Mouse (Mus musculus): ENCODE results near the gene Dnm2.
"Not testable (repeated sequence)": the region's sequence is repeated elsewhere in the genome, so short reads cannot be mapped to it uniquely, and the experiment has no call there.

Dnm2 gene

DNA sequence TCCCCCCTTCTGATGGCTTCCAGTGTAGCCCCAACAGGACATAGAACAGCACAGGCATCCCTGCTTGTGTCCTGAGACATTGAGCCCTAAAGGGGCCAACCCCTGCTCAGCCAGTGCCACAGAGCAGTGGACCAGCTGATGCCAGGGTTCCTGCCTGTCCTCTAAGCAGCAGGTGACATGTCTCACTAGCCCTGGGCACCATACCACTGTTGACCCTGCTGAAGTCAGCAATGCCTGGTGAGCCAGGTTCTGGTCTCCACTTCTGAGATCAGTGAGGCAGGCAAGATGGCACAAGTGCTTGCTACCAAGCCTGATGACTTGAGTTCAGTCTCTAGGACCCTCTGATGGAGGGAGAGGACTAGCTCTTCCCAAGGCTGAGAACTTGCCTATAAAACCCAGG, 81.1 kb downstream of the Dnm2 start:
- DNase-seq (ENCODE audit: low read depth, low spot score) = no peak

DNA sequence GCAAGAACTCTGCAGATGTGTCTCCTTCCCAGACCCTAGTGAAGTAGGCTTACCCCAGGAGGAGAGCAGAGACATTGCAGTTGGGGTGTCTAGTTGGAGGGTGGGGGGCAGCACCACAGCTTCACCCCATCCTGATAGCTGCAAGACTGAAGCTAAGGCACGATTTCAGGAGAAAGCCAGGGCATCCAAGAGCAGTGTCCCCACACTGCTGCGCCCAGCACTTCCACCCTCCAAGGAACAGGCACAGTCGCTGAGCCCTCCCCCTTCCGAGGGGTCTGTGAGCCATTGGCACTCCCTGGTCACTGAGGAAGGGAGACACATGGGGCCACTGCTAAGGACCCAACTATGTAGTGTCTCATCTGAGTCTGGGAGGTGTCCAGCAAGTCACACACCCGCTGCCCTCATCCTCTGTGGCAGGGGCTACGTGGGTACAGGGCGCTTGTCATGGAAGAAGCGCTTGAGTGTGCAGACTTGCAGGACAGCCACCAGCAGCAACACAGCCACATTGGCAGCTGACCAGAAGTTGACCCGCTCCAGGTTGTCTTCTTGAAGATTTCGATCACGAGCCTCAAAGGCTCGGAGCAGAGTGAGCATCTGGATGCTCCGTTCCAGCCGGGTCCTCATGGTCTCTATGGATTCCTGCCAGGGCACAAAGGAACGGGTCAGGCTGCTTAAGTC, 83.2 kb downstream of the Dnm2 start:
- no peak for DNase-seq (ENCODE audit: low read depth, low spot score)

DNA sequence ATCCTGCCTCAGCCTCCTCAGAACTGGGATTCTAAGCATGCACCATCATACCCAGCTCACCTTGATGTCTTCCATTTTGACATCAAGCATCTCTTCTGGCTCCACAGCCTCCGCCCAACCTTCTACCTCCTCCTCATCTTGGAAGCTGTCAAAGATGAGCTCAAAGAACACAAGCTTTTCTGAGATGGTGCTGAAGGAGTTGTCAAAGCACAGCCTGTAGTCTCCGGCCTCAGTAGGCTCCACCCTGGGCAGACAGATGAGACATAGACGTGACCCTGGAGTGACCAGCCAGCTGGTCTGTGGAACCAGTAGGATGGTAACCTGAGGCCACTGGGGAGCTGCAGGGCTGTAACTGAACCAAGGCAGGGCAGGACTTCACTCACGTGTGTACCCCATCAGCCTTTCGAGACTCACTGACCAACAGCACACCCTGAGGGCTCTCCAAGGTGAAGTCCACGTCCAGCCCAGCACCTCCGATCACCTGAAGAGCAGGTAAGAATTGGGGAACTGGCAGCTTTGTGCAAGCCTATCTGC, 84.2 kb downstream of the Dnm2 start:
- no peak for DNase-seq (ENCODE audit: low read depth, low spot score)

DNA sequence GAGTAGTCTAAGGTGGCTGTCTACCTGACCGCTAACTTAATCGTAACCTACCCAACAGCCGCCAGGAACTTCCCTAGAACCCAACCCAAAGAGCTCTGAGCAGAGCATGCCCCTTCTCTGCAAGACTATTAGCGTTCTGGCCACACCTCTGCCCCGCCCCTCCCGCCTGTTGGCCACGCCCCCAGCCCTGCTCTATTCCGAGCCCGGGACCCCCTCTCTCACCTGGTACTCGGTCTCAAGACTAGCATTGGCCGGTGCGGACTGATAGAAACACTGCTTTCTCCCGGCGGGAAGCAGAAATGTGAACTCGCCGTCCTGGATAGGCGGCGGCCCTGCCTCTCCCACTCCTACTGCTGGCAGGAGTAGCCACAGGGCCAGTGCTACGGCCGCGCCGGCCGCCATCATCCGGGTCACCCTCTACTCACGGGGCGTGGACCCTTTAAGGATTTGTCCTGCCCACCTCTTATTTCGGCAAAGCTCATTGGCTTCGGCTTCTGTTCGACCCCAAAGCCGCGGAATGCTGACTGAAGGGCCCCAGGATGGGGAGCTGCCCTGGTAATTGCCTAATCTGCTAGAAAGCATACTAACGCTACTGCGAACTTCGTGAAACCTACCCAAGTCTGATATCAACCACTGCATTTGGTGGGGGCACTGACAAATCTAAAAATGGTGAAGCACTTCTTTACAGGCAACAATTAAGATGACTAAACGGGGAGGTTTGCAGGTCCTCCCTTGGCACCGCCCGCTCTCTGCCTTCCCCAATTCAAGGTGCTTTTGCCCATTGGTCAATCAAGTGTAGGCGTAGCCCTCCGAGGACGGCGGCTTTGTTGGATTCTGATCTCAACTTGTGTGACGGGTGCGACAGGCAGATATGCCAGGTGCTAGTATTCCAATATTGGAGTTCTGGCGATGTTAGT, 85.3 kb downstream of the Dnm2 start, which contains the start of gene Tmed1:
Gene Tmed1, minus strand, starts transcription at position 481 of the 917 bp plus-strand sequence.
- peak; percentile 98 for DNase-seq (ENCODE audit: low read depth, low spot score)

DNA sequence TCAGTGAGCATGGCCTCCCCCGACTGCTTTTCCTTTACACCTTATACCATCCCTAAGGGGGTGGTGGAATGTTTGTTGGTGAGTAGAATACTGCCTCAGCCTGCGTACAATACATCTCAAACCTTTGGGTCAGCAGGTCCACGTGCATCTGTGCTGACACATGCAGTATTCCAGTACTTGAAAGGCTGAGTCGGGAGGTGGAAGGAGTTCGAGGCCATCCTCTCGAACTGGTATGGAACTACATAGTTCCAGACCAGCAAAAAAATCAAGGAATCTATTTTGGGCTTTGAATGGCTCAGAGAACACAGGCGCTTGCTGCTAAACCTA, 85.9 kb downstream of the Dnm2 start:
- no peak for DNase-seq (ENCODE audit: low read depth, low spot score)

DNA sequence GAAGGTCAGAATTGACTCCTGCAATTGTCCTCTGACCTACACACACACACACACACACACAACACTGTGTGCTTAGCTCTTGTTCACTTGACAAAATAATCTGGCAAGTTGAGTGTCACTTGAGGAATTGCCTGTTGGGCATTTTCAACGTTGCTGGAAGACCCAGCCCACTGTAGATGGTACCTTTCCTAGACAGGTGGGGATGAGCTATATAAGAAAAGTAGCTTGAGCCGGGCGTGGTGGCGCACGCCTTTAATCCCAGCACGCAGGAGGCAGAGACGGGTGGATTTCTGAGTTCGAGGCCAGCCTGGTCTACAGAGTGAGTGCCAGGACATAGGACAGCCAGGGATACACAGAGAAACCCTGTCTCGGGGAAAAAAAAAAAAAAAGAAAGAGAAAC, 86.3 kb downstream of the Dnm2 start:
- DNase-seq (ENCODE audit: low read depth, low spot score) = no peak

DNA sequence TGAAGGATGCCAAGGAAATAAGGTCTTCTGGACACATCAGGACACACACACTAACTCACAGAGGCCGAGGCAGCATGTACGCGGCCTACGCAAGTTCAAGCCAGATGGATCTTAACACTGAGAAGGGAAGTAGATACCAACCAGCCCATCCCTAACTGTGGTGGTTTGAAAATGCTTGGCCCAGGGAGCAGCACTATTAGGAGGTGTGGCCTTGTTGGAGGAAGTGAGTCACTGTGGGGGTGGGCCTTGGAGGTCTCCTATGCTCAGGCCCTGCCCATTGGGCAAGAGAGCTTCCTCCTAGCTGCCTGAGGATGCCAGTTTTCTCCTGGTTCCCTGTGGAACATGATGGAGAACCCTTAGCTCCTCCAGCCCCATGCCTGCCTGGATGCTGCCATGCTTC, 88.8 kb downstream of the Dnm2 start:
- DNase-seq (ENCODE audit: low read depth, low spot score) = no peak

DNA sequence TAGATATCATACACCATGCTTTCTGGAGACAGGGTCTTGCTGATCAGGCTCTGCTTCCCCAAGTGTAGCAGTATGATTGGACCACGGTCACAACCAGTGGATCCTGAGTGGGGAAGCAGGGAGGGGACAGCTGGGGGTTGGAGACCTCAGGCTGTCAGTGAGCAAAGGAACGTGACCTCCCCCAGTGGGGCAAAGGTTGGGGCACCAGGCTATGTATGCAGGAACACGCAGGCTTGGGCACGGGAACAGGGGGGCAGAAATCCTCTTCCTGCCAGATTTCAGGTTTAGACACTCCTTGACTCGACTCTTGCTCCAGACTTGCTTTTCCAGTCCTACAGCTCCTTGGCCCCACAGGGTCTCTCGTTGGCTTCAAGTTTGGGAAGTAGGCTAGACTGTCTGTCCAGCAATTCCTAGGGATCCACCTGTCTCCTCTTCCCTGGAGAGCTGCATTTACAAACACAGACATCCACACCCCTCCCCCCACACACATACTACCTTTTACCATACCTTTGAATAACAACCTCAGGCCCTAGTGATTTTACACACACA, 93.3 kb downstream of the Dnm2 start:
- no peak for DNase-seq (ENCODE audit: low read depth, low spot score)

DNA sequence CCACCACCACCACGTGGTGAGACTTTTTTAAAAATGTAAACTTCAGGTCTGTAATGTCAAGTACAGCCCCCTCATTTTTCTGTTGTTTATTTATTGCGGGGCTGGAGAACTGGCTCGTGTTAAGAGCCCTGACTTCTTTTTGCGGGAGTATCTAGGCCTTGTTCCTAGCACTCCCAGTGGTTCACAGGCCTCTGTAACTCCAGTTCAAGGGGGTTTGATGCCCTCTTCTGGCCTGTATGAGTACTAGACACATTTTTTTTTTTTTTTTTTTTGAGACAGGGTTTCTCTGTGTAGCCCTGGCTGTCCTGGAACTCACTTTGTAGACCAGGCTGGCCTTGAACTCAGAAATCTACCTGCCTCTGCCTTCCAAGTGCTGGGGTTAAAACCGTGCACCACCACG, 94.0 kb downstream of the Dnm2 start:
- DNase-seq (ENCODE audit: low read depth, low spot score) = not testable (repeated sequence)

DNA sequence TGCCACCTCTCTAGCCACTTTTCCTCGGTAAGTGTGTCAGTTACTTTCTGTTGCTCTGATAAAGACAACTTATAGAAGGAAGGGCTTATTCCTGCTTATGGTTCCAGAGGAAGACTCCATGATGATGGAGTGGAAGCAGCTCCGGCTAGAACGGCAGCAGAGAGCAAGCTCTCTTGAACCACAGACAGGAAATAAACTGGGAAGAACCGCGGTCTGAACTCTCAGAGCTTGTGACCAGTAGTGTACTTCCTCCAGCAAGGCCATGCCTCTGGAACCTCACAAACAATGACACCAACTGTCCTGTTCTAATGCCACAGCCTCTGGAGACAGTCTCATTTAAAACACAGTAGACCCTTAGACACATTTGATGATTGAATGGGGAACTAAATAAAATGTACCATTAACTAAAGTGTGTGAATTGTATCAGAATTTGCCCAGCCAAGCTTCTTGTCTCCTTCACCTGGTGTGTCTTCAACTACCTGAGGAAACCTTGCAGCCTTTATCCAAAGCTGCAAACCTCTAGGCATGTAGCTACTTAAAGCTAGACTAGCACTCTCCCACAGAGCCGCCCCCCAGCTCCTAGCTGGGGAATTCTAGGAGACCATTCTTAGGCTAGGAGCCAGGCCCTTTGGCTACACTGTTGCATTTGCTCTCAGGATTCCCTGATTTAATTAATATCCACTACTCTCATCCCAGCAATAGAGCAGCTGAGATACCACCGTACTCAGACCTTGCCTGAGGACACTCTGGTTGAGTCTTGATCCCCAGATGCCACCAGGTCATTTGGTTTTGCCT, 100.6 kb downstream of the Dnm2 start:
- no peak for DNase-seq (ENCODE audit: low read depth, low spot score)

DNA sequence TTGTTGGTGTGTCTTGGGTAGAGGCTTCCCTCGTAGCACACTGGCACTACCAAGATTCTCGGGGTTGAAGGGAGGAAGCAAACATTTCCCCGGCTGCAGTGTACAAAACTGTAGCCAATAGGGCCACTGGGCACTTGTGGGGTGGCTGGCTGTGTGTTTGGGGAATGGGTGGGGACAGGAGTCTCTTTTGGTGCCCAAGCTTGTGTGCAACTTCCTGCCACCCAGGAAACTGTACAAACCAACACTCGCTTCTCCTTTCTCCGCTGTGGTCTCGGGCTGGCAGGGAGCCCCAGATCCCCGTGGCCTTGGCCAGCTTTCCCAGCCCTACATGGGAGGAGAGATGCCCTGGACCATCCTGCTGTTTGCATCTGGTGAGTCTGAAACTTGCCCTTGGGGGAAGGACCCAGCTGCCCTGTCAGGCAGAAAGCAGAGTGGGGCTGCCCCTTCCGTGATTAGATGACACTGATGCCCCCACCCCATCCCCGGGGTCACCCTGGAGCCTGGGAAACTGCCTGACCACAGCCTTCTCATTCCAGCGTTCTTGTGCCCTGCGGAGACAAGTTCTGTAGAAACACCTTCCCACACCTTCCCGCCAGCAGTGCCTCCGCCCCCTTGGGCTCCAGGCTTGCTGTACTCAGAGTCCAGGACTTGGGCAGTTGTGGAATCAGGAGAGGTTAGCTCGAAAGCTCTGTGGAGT, 101.4 kb downstream of the Dnm2 start, which contains the start of gene AB124611:
Gene AB124611, plus strand, starts transcription at position 240 of the 697 bp plus-strand sequence.
- no peak for DNase-seq (ENCODE audit: low read depth, low spot score)

DNA sequence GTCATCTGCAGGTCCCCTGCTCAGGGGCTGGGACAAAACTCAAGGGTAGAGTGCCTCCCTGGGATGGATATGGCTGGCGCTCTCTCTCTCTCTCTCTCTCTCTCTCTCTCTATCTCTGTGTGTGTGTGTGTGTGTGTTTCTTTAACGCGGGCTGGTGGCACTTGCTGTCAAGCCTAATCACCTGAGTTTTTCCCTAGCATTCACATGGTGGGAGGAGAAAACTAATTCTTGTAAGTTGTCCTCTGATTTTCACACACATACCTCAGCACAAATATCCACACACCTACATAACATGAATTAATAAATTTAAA, 101.9 kb downstream of the Dnm2 start:
- DNase-seq (ENCODE audit: low read depth, low spot score) = no peak

DNA sequence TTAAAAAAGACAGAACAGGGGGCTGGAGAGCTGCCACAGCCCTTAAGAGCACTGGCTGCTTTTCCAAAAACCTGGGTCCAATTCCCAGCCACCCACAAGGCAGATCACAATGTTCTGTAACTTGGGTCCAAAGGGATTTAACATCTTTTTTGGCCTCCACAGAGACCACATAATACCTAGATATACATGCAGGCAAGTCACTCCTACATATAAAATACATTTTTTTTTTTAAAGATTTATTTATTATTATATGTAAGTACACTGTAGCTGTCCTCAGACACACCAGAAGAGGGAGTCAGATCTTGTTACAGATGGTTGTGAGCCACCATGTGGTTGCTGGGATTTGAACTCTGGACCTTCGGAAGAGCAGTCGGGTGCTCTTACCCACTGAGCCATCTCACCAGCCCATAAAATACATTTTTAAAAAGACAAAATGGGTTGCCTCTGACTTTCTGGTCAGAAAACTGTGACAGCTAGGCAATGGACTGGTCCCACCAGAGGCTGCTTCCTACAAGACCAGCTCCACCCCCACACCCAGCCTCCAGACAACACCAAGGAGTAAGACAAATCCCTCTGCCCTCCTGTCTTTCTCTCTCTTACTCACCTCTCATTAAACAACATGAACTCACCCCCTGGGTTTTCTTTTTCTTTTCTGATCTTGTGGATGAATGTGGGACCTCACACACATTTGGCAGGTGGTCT, 102.5 kb downstream of the Dnm2 start:
- DNase-seq (ENCODE audit: low read depth, low spot score) = no peak

DNA sequence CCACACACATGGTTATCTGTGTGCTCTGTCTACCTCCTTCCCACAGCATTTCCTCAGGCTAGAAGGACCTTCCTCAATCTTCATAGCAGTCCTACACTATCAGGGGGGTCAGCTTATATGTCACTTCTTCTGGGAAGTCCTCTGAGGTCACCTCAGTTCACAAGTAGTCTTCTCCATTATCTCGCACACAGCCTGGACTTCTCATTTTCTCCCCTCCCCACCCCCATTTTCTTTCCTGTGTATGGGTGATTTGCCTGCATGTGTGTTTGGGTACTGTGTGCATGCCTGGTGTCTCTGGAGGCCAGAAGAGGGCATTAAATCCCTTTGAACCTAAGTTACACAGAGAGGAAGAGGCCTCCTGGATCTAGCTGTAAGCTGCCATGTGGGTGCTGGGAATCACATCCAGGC, 103.2 kb downstream of the Dnm2 start:
- DNase-seq (ENCODE audit: low read depth, low spot score) = no peak

DNA sequence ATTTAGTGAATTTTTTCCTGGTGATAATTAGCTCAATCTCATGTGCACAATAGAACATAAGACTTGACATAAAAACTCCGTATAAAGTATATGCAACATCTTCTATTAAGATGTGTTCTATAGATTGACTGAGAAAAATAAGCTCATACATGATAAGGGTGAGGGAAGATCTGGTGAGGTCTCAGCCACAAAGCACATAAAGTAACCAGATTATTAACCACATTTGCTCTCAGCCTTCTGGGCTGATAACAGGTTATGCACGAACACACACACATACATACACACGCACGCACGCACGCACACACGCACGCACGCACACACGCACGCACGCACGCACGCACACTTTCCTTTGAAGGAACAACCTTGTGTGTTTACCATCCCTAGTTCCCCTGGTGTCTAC, 111.8 kb downstream of the Dnm2 start:
- no peak for DNase-seq (ENCODE audit: low read depth, low spot score)

DNA sequence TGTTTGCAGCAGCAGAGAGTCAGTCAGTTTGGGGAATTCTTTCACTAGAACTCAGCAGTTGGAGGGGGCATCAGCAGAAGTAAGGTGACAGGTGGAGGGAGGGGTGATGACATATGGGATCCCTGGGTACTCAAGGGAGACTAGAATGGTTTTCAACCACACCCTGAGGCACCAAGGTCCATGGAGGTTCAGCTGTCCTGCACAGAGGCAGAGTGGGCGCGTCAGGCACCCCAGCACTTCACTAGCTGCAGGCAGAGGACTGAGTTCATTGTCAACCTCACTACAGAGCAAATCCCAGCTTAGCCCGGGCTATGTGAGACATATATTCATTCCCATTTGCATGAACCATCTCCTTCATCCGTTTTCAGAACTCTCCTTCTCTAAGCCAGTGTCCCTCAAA, 112.3 kb downstream of the Dnm2 start:
- no peak for DNase-seq (ENCODE audit: low read depth, low spot score)

DNA sequence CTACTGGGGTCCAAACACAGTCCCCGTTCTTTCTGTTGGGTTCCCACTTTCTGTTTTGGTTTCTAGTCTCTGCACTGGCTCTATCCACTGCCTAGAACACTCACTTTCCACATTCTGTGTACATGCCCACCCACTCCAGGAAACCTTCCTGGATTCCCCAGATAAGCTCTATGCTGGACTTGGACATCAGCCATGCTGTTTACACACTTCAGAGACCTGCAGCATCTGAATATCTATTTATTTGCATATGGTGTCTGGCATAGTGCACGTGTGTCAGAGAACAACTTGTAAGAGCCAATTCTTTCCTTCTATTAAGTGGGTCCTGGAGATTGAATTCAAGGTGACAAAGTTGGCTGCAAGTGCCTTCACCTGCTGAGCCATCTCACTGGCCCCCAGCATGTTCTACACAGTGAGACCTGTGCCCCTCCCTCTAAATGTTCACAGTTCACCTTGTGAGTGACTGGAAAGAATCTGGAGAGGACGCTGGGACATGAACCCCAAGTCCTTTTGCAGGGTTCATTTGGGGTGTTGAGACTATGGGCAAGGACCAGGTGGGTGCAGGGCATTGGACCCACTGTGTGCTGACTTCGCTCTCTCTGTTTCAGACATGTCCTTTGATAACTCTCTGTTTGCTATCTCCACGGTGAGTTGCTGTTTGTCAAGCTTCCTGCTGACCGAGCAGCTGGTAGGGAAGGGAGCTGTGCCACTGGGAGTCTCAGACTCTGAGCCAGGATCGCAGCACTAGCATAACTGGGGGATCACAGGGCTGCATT, 115.5 kb downstream of the Dnm2 start:
- no peak for DNase-seq (ENCODE audit: low read depth, low spot score)

DNA sequence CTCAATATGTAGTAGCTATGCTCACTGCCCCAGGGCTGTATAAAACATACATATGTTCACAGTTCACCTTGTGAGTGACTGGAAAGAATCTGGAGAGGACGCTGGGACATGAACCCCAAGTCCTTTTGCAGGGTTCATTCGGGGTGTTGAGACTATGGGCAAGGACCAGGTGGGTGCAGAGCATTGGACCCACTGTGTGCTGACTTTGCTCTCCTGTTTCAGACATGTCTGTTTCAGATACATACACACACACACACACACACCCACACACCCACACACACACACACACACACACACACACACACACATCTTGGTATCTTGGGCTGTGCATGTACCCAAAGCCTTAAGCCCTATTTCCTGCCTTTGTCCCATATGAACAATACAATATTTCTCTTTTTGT, 117.3 kb downstream of the Dnm2 start:
- DNase-seq (ENCODE audit: low read depth, low spot score) = not testable (repeated sequence)

DNA sequence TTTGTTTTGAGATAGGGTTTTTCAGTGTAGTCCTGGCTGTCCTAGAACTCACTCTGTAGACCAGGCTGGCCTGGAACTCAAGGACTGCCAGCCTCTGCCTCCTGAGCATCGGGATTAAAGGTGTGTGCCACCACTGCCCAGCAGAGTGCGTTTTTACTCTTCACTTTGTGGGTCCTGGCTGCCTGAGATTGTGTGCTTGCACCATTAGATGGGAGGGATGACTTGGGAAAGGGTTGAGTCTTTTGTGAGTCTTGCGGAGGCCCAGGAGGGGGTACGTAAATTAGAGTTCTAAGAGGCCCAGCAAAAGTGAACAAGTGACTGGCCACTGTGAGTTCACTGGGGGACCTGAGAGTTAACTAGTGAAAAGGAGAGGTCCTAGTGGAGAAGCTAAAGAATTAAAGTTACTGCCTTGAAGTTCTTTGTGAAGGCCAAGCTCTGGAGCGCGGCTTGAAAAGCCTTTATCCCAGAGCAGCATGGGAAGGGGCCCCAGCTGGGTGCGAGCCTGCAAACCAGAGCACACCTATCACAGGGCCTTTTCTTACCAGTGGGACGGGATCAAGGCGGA, 120.7 kb downstream of the Dnm2 start:
- DNase-seq (ENCODE audit: low read depth, low spot score) = no peak

Measured in telencephalon, adult 2 months (tissue).